Mouse (Mus musculus): ENCODE measurements around the gene Faf1. TPM values are rescaled to one million over a fixed set of nuclear protein-coding genes. Genes with fewer than 3 reads are reported as not detected.

Gene Faf1
- total RNA-seq, 2 experiments from 2014 or later, result 26.8 to 27.6 TPM

GRCm38 (mm10) chr4:109979461-109980320 lies 303.3 kb downstream of the Faf1 start:
- DNase-seq, result peak; percentile 19

- DNase-seq, result no peak
These were observed 304.1 kb downstream of the Faf1 start for GRCm38 (mm10) chr4:109980321-109981082.

GRCm38 (mm10) chr4:109981083-109981870 lies 304.9 kb downstream of the Faf1 start:
- DNase-seq, result peak; percentile 23

GRCm38 (mm10) chr4:109981871-109982680 lies 305.7 kb downstream of the Faf1 start:
- DNase-seq, result peak; percentile 28

GRCm38 (mm10) chr4:109982681-109983265 lies 306.4 kb downstream of the Faf1 start:
- peak; percentile 10 for DNase-seq

- peak; percentile 14 for DNase-seq
These were observed 307.1 kb downstream of the Faf1 start for GRCm38 (mm10) chr4:109983281-109984001.

- DNase-seq, result peak; percentile 7
These were observed 307.6 kb downstream of the Faf1 start for GRCm38 (mm10) chr4:109984011-109984411.

- no peak for DNase-seq
These were observed 308.4 kb downstream of the Faf1 start for GRCm38 (mm10) chr4:109984496-109985423.

- DNase-seq, result no peak
These were observed 309.2 kb downstream of the Faf1 start for GRCm38 (mm10) chr4:109985424-109986172.

GRCm38 (mm10) chr4:109986301-109986700 lies 309.9 kb downstream of the Faf1 start:
- no peak for DNase-seq

- no peak for DNase-seq
These were observed 310.5 kb downstream of the Faf1 start for GRCm38 (mm10) chr4:109986748-109987355.

- no peak for DNase-seq
These were observed 311.4 kb downstream of the Faf1 start for GRCm38 (mm10) chr4:109987560-109988362.

GRCm38 (mm10) chr4:109988411-109988810 lies 312.0 kb downstream of the Faf1 start:
- no peak for DNase-seq

GRCm38 (mm10) chr4:109989213-109989612 lies 312.8 kb downstream of the Faf1 start:
- no peak for DNase-seq

GRCm38 (mm10) chr4:110006044-110006443 lies 329.7 kb downstream of the Faf1 start:
- no peak for DNase-seq

Measured in gastrocnemius, postnatal 10 days (tissue).